Mouse (Mus musculus): Measurements from ENCODE around the gene Spin2e.
"Not testable (repeated sequence)": the region's sequence is repeated elsewhere in the genome, so short reads cannot be mapped to it uniquely, and the experiment has no call there.

The Spin2e gene

DNA sequence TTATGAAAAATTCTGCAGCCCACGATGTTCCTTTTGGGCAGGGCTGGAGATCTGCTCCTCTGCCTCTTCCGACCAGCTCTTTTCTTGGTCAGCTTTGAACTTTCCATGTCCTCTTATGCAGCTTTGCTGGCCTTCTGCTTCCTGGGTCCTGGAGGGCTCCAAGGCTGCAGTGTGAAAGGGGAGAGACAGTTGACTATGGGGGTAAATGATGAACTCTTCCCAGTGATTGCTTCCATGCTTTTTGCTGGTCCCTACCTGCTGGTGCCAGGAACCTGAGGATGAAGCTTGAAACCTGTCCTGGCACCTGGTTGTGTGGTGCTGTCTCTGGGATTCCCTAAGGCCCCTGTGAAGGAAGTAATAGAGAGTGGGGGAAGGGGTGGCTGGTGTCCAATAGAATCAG is at the start of gene Spin2e:
Gene Spin2e (minus strand): TSS at position 101 of the 400 bp plus-strand sequence.
- not testable (repeated sequence) for DNase-seq (ENCODE audit: inconsistent age in 2 of 2, low spot score in 1 of 2)

DNA sequence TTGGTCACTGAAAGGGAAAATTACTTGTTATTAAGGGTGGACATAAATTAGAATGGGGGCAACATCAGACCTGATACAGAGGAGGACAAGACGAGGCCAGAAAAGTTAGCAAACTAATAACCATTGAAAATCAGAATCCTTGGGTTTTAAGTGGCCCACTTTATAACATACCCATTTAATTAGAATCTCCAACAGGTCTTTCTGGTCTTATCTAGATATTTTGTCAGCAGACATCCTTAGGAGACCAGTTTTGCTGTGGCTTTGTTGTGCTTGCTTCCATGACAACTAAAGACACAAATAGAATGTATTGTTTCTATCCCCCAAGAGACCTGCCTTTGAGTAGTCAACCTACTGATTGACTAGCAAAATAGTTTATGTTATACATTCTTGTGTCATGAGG is 44.5 kb downstream of the Spin2e start, which contains the start of gene Gm21883:
Gene Gm21883 (minus strand): TSS at position 101 of the 400 bp plus-strand sequence.
- not testable (repeated sequence) for DNase-seq (ENCODE audit: inconsistent age in 2 of 2, low spot score in 1 of 2)

All from adrenal gland, adult (tissue).